Mouse (Mus musculus): ENCODE results near the gene Tubg1.

GRCm38 (mm10) chr11:101103011-101103410, 16.7 kb upstream of the Tubg1 start:
- no peak for TF ChIP-seq CTCF (IDR thresholded peaks at IDR 0.05; ENCODE audit: borderline replicate concordance, insufficient read depth, low read depth, low read length)
- no peak for TF ChIP-seq POLR2A (IDR thresholded peaks at IDR 0.05; ENCODE audit: borderline replicate concordance, insufficient read depth, low read length)

Data from cerebellum, adult 2 months (tissue).